Mouse (Mus musculus): ENCODE data around the gene Prr5.

GRCm38 (mm10) chr15:84681455-84682193 lies 12.2 kb downstream of the Prr5 start:
- no peak for TF ChIP-seq GATA1 (IDR thresholded peaks at IDR 0.05; ENCODE audit: borderline replicate concordance, low read length)
- no peak for TF ChIP-seq FLI1 (IDR thresholded peaks at IDR 0.05; ENCODE audit: low read length)
